Mouse (Mus musculus): Measurements from ENCODE around the gene Cox19. TPM values are rescaled to one million over a fixed set of nuclear protein-coding genes. Genes with fewer than 3 reads are reported as not detected.

Gene Cox19
- polyA plus RNA-seq, 1 experiment from 2014 or later: 98.3 TPM

DNA sequence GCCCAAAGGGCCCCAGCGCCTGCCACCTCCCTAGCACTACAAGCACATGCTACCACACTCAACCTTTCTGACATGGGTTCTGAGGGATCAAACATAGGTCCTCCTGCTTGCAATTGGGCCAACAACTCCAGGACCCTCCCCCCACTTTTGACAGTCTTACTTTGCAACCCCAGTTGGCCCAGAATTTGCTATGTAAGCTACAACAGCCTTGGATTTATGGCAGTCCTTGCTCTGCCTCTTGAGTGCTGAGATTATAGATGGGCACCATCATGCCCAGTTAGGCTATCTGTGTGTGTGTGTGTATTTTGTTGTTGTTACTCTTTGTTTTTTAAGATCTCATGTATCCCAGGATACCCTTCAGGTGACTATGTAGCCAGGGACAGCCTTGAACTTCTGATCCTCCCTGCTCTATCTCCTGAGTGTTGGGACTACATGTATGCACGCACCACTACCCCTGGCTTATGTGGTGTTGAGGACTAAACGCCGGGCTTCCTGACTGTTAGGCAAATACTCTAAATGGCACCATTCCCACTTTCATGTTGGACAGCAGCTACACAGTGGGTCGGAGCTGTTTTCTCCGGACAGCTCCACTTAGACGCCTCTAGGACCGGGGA, 28.7 kb upstream of the Cox19 start:
- 27% methylated on average over 8 of the region's 8 CpGs for WGBS
- Histone ChIP-seq H3K4me3 (peak overlapping the region; percentile 66), H3K36me3 (no peaks in the 10 kb centered on the region), H3K27me3 (no peaks in the 10 kb centered on the region), H3K4me1 (peaks cover 42% of the 10 kb centered on the region), H3K9ac (peak overlapping the region; percentile 72; the same call in 1 of the 2 replicates), H3K9me3 (no peaks in the 10 kb centered on the region), H3K27ac (no peak overlapping the region), H3K4me2 (replicated peaks) (peak overlapping the region; percentile 92)
- no peak for ATAC-seq (ENCODE audit: low FRiP score, low read depth)

DNA sequence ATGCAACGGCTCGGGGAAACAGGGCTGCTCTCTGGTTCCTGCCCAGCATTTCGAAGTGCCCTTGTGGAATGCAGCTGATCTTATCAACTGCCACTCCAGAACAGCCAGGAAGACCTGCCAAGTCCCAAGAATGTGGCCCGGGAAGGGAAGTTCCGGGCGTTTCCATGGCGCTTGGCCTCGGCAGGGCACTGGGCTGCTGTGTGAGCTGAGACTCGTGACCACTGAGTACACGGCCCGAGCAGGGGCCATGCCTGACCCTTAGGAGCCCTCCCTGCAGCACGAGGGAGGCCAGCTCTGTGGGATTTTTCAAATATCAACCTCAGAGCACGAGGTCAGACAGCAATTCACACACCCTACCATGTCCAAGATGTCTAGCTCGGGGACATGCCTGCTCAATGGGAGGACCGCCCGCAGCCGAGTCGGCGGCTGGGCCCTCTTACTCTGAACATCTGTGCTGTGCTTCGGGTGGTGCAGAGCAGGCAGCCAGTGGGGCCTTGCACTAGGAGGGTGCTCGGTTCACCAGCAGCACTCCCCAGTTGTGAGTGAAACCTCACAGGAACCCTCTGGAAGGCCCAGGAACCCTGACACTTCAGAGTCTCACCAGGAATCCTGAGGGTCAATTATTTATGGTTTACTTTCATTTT, 27.9 kb upstream of the Cox19 start:
- no peaks in the 10 kb centered on the region for H3K9me3 ChIP-seq
- peak overlapping the region; percentile 52; the same call in 1 of the 2 replicates for H3K27ac ChIP-seq
- no peak overlapping the region for H3K9ac ChIP-seq
- H3K4me1 ChIP-seq: peaks cover 42% of the 10 kb centered on the region
- ATAC-seq (ENCODE audit: low FRiP score, low read depth): no peak
- H3K4me2 ChIP-seq (replicated peaks): peak overlapping the region; percentile 92; the same call in 1 of the 2 replicates
- H3K27me3 ChIP-seq: no peaks in the 10 kb centered on the region
- no peak overlapping the region for H3K4me3 ChIP-seq
- H3K36me3 ChIP-seq: no peaks in the 10 kb centered on the region
- WGBS: 49% methylated on average over 21 of the region's 21 CpGs

DNA sequence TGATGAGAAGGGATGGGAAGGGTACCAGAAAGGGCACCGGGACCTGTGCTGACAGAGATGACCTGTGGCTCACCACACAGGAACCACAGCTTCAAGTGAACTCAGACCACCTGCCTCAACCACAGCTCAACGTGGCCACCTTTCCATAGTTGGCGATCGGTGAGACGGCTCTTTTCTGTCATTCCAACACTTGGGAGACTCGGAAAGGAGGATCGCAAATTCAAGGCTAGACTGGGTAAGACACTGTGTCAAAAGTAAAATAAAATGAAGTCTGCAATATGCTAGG, 27.0 kb upstream of the Cox19 start:
- Histone ChIP-seq H3K9me3 (no peaks in the 10 kb centered on the region), H3K9ac (no peak overlapping the region), H3K4me2 (replicated peaks) (no peak overlapping the region), H3K4me1 (peaks cover 42% of the 10 kb centered on the region), H3K4me3 (no peak overlapping the region), H3K27me3 (no peaks in the 10 kb centered on the region), H3K36me3 (no peaks in the 10 kb centered on the region), H3K27ac (no peak overlapping the region)
- no peak for ATAC-seq (ENCODE audit: low FRiP score, low read depth)
- WGBS: 87% methylated on average over 7 of the region's 7 CpGs

DNA sequence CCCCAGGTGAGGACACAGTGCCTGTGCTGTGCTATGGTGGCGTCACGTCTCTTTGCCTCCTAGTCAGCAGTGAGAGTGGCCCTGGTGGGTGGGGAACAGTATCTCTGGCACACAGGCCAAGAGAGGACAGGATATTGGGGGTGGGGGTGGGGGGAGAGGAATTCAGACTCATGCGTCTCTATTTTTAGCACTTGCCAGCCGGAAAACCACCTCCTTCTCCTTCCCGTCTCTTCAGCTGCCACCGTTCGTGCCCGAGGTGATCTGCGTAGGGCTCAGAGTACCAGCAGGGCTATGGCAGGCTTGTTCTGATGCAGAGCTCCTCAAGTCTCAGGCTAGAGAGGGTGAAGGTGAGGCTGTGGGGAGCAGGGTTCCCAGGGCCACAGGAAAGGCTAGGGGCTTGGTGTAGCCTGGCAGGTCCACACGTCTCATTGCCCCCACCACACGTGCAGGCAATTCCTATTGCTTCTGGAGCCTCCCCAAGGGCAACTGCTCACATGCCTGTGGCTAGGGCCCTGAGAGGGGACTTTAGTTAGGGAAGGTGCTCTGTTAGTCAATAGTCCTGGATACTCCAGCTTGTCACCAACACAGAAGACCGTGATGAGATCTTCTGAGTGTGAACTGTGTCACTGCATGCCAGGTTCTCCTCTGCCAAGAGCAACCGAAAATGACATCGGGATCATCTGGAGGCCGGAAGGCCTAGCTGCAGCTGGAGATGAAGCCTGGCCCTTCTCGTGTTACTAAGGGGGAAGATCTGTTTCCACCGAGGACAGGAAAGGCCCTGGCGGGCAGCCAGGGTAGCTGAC, 26.5 kb upstream of the Cox19 start, which contains the start of gene Gpr146:
Gene Gpr146 (plus strand): TSS at position 230 of the 803 bp plus-strand sequence.
- peaks cover 43% of the 10 kb centered on the region for H3K4me1 ChIP-seq
- WGBS: 64% methylated on average over 18 of the region's 18 CpGs
- H3K4me3 ChIP-seq: no peak within 1 kb of the TSS
- H3K36me3 ChIP-seq: no peaks in the 10 kb centered on the region
- H3K9ac ChIP-seq: 0 out of 2 replicates have a peak within 1 kb of the TSS, but pooled peaks have one; percentile 39
- H3K27ac ChIP-seq: peak within 1 kb of the TSS; percentile 55; the same call in 1 of the 2 replicates
- H3K4me2 ChIP-seq (replicated peaks): no peak within 1 kb of the TSS
- no peak for ATAC-seq (ENCODE audit: low FRiP score, low read depth)
- no peaks in the 10 kb centered on the region for H3K27me3 ChIP-seq
- H3K9me3 ChIP-seq: no peaks in the 10 kb centered on the region

DNA sequence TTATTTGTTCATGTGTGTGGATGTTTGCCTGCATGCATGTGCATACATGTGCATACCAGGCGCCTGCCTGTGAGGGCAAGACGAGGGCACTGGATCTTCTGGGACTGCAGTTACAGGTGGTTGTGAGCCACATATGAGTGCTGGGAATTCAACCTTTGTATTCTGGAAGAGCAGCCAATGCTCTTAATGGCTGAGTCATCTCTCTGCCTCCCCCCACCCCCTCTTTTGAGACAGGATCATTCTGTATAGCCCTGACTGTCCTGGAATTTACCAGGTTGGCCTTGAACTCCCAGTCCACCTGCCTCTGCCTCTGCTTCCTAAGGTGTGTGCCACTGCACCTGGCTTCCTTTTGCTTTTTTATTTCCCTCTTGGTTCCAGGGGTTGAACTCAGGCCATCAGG, 23.6 kb upstream of the Cox19 start:
- H3K27ac ChIP-seq: no peak overlapping the region
- H3K4me2 ChIP-seq (replicated peaks): no peak overlapping the region
- 70% methylated on average over 2 of the region's 2 CpGs for WGBS

DNA sequence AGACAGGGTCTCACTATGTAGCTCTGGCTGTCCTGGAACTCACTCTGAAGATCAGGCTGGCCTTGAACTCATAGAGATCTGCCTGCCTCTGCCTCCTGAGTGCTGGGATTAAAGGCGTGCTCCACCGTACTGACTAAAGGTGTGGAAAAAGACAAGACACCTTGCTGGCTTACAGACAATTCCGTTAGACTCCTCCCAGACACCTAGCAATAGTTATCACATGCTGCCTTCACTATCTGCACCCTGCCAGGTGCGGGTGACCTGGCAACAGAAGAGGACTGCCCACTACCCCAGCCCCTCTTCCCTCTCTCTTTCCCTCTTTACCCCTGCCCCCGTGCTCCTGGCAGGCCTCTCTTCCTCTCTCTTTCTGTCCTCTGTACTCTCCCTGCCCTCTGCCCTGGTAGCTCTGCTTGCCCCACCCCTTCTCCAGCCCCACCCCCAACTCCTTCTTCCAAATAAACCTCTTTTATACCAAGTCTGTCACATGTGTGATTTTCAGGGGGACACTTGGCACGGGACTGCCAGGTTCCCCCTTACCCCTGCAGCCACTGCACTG, 22.7 kb upstream of the Cox19 start:
- H3K4me1 ChIP-seq: peaks cover 41% of the 10 kb centered on the region
- no peak overlapping the region for H3K9ac ChIP-seq

More for the DNA sequence above, 23.6 kb upstream of the Cox19 start:
- H3K27me3 ChIP-seq: no peaks in the 10 kb centered on the region
- no peak for ATAC-seq (ENCODE audit: low FRiP score, low read depth)
- peaks cover 46% of the 10 kb centered on the region for H3K4me1 ChIP-seq
- no peak overlapping the region for H3K4me3 ChIP-seq
- no peak overlapping the region for H3K9ac ChIP-seq
- H3K36me3 ChIP-seq: no peaks in the 10 kb centered on the region
- H3K9me3 ChIP-seq: no peaks in the 10 kb centered on the region

DNA sequence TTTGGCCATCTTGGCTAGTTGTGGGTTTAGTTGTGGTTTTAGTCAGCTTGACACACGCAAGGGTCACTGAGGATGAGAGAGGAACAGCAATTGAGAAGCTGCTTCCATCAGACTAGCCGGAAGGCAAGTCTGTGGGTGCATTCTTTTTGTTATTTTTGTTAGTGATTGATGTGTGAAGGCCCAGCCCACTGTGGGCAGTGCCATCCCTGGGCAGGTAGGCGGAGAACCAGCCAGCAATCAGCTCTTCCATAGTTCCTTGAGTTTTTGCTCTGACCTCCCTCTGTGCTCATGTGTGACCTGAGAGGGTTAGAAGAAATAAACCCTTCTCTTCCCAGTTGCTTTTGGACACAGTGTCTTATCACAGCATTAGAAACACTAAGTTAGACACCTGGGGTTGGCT, 21.9 kb upstream of the Cox19 start:
- Histone ChIP-seq H3K27ac (no peak overlapping the region), H3K4me3 (no peak overlapping the region), H3K4me2 (replicated peaks) (no peak overlapping the region), H3K36me3 (no peaks in the 10 kb centered on the region), H3K4me1 (peaks cover 37% of the 10 kb centered on the region), H3K9me3 (no peaks in the 10 kb centered on the region), H3K27me3 (no peaks in the 10 kb centered on the region), H3K9ac (no peak overlapping the region)
- no peak for ATAC-seq (ENCODE audit: low FRiP score, low read depth)
- WGBS: 85% methylated on average over 3 of the region's 3 CpGs

More for the DNA sequence above, 22.7 kb upstream of the Cox19 start:
- no peaks in the 10 kb centered on the region for H3K9me3 ChIP-seq
- no peaks in the 10 kb centered on the region for H3K36me3 ChIP-seq
- H3K4me2 ChIP-seq (replicated peaks): no peak overlapping the region
- 81% methylated on average over 6 of the region's 6 CpGs for WGBS
- H3K4me3 ChIP-seq: no peak overlapping the region
- no peaks in the 10 kb centered on the region for H3K27me3 ChIP-seq
- no peak for ATAC-seq (ENCODE audit: low FRiP score, low read depth)
- H3K27ac ChIP-seq: no peak overlapping the region

DNA sequence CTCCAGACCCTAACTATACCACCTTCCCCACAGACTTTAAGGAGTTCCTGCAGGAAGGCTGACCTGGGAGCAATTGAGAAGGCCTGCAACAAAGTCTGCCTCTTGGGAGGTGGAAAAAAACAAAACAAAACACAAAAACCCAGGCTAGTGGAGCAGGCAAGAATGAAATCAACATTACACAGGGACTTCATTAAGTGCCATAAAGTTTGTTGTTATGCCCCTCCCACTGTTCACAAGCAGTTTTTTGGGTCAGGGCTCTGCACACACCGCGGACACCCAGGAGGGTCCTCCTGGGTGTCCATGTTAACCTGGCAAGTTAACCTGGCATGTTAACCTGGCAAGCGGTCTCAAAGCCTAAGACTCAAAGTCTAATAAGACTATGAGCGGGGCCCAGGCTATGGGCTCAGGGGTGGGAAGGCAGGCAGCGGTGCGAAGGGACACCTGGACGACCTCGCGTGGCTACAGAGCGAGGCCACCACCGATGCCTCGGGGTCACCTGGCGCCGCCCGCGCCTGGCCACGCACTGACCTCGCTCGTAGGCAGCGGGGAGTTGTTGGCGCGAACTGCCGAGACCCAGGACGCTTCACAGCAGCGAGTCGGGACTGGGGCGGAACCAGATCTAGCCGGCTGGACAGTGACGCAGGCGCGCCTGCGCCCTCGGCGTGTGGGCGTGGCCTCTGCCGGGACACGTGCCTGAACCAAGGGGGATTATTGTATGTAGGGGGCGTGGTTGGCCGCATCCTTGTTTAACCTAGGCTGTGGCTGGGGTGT, 20.6 kb upstream of the Cox19 start:
- Histone ChIP-seq H3K27me3 (no peaks in the 10 kb centered on the region), H3K27ac (peak overlapping the region; percentile 84), H3K9me3 (no peaks in the 10 kb centered on the region), H3K36me3 (no peaks in the 10 kb centered on the region), H3K4me3 (peak overlapping the region; percentile 71), H3K4me2 (replicated peaks) (peak overlapping the region; percentile 78), H3K9ac (peak overlapping the region; percentile 94), H3K4me1 (peaks cover 25% of the 10 kb centered on the region)
- ATAC-seq (ENCODE audit: low FRiP score, low read depth): peak; percentile 95
- WGBS: 1% methylated on average over 39 of the region's 39 CpGs

DNA sequence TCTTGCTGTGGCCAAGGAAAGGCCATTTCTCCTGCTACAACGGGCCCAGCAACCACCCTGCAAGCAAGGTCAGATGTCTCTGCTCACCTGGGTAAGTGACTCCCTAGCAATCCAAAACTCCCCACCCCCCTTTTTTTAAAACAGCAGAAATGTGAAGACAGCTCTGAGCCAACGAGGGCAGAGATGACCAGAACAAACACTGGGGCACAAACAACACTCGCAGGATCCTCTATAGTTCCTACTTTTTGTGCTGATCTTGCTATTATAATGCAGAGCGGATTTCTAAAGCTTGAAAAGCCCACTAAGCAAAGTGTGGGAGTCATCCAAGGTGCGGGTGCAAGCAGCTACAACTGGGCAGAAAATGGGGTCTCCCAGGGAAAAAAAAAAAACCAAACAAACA, 19.9 kb upstream of the Cox19 start:
- no peaks in the 10 kb centered on the region for H3K9me3 ChIP-seq
- H3K4me2 ChIP-seq (replicated peaks): peak overlapping the region; percentile 78
- H3K27me3 ChIP-seq: no peaks in the 10 kb centered on the region
- H3K4me1 ChIP-seq: peaks cover 25% of the 10 kb centered on the region
- no peak for ATAC-seq (ENCODE audit: low FRiP score, low read depth)
- peak overlapping the region; percentile 94 for H3K9ac ChIP-seq
- H3K4me3 ChIP-seq: peak overlapping the region; percentile 71
- H3K27ac ChIP-seq: peak overlapping the region; percentile 84; the same call in 1 of the 2 replicates
- H3K36me3 ChIP-seq: no peaks in the 10 kb centered on the region
- 65% methylated on average over 5 of the region's 5 CpGs for WGBS

DNA sequence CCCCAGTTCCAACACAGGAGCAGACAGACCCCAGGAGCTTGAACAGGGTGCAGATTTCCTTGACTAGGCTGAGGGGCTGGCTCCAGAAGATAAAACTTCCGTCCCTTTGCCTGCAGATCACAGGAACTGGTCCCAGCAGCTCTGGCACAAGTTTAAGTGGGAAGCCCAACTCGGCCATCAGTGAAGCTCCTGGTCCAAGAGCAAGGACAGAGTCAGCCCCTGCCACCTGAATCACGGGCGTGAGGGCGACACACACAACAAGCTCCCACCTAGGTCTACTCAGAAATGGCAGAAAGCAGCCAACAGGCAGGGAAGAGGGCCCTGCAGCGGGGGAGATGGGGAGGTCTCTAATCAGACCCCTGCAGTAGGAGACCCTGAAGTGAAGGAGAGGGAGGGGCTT, 19.1 kb upstream of the Cox19 start:
- Histone ChIP-seq H3K9ac (peak overlapping the region; percentile 94), H3K27me3 (no peaks in the 10 kb centered on the region)
- no peak for ATAC-seq (ENCODE audit: low FRiP score, low read depth)

DNA sequence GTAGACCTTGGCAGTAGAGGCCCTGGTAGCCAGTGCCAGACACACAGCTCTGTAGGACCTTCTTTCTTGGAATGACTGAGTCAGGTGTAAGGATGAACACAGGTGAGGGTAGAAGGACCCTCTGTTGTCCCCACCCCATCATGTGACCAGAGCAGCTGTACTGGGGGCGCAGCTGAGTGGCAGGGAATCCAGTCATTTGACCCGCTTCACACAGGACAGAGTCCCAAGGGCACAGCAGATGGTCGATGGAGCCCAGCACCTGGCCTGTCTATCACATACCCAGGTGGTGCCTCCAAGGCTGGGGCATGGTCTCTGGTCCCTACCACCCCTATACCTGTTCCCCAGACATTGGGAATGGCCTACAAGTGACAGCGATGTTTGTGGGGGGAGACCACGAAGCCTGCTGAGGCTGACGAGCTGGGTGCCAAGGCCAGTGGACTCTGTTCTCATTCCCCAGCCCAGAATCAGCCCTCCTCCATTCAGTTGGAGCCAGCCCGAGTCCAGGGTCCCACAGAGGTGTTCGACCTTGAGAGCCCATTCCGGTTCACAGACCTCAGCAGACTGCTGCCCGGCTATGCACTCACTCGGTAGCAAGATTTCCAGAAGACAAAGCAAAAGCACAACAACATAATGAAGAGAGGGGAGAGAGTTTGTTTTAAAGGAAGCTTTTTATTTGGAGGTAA, 17.6 kb upstream of the Cox19 start:
- Histone ChIP-seq H3K9me3 (no peaks in the 10 kb centered on the region), H3K27ac (no peak overlapping the region), H3K4me1 (peaks cover 38% of the 10 kb centered on the region), H3K27me3 (no peaks in the 10 kb centered on the region), H3K9ac (no peak overlapping the region), H3K4me2 (replicated peaks) (no peak overlapping the region), H3K4me3 (no peak overlapping the region), H3K36me3 (no peaks in the 10 kb centered on the region)
- WGBS: 84% methylated on average over 11 of the region's 11 CpGs
- ATAC-seq (ENCODE audit: low FRiP score, low read depth): no peak

More for the DNA sequence above, 19.1 kb upstream of the Cox19 start:
- H3K9me3 ChIP-seq: no peaks in the 10 kb centered on the region
- no peak overlapping the region for H3K27ac ChIP-seq
- H3K36me3 ChIP-seq: no peaks in the 10 kb centered on the region
- peak overlapping the region; percentile 71; the same call in 1 of the 2 replicates for H3K4me3 ChIP-seq
- H3K4me2 ChIP-seq (replicated peaks): peak overlapping the region; percentile 78; the same call in 1 of the 2 replicates
- H3K4me1 ChIP-seq: peaks cover 26% of the 10 kb centered on the region
- 82% methylated on average over 6 of the region's 6 CpGs for WGBS
